Mouse (Mus musculus): ENCODE results near the gene Specc1l. TPM values are rescaled to one million over a fixed set of nuclear protein-coding genes. Genes with fewer than 3 reads are reported as not detected.

Specc1l gene
- total and polyA plus RNA-seq, 2 experiments = 5.3 to 10.8 TPM

DNA sequence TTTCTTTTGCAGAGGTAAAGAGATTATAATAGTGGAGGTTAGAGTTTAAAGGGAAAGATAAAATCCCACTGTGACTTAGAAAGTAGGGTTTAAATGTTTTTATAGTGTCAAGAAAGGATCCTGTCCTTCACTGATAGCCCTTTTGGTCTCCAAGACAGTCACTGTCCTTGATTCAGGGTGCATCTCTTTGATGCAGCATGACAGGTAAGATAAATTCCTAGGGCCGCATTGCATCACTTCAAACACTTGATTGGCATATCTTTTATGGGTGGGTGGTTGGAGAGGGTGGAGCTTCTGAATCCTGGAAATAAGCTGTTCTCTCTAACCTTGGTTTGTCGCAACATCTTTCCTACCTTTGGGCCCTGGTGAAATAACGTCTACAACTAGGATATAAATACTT is 15.5 kb downstream of the Specc1l start:
- H3K4me1 ChIP-seq (ENCODE audit: control insufficient read depth, insufficient read depth, low read length) = peaks cover 3% of the 10 kb centered on the region; the same call in 1 of the 2 replicates
- WGBS = 68% methylated on average over 3 of the region's 3 CpGs

DNA sequence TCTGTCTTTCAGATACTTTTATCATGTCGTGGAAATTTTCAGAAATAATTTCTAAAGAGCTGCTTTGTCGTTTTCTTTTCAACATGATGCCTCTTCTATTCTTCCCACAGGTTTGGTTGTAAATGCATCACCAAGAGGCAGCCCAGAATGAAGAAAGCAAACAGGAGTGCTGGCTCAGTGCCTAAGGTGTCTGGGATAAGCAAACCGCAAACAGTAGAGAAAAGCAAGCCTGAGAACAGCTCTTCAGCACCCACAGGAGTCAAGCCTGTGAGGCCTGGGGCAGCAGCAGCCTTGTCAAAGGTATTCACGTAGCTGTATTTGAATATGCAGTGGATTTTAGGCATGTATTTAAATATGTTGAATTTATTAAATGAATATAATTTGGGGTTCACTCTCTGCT is 18.7 kb downstream of the Specc1l start:
- Histone ChIP-seq H3K9ac (ENCODE audit: low read depth, low read length) (no peak overlapping the region), H3K4me1 (ENCODE audit: control insufficient read depth, insufficient read depth, low read length) (peaks cover 4% of the 10 kb centered on the region; the same call in 1 of the 2 replicates), H3K79me2 (ENCODE audit: control insufficient read depth, insufficient read depth, low read length) (peaks cover 9% of the 10 kb centered on the region; the same call in 1 of the 2 replicates), H3K36me3 (ENCODE audit: control insufficient read depth, insufficient read depth, low read length) (peaks cover 11% of the 10 kb centered on the region), H3K4me3 (ENCODE audit: insufficient read depth, low read depth, low read length) (no peak overlapping the region), H3K27me3 (ENCODE audit: control insufficient read depth, insufficient read depth, low read length) (no peaks in the 10 kb centered on the region), H3K27ac (replicated peaks; ENCODE audit: insufficient read depth, low read depth, low read length) (no peak overlapping the region)
- 75% methylated on average over 4 of the region's 4 CpGs for WGBS
- DNase-seq (ENCODE audit: extremely low read depth, low read depth, low spot score) = no peak
- TF ChIP-seq POLR2A (IDR thresholded peaks at IDR 0.05; ENCODE audit: extremely low read depth, insufficient read depth, low read length) (no peak), CTCF (IDR thresholded peaks at IDR 0.05; ENCODE audit: low read depth, low read length) (no peak)

More for the DNA sequence above, 15.5 kb downstream of the Specc1l start:
- no peak for DNase-seq (ENCODE audit: extremely low read depth, low read depth, low spot score)
- Histone ChIP-seq H3K9ac (ENCODE audit: low read depth, low read length) (no peak overlapping the region), H3K27ac (replicated peaks; ENCODE audit: insufficient read depth, low read depth, low read length) (no peak overlapping the region), H3K79me2 (ENCODE audit: control insufficient read depth, insufficient read depth, low read length) (peaks cover 12% of the 10 kb centered on the region; the same call in 1 of the 2 replicates), H3K4me3 (ENCODE audit: insufficient read depth, low read depth, low read length) (no peak overlapping the region), H3K27me3 (ENCODE audit: control insufficient read depth, insufficient read depth, low read length) (no peaks in the 10 kb centered on the region), H3K36me3 (ENCODE audit: control insufficient read depth, insufficient read depth, low read length) (peaks cover 6% of the 10 kb centered on the region)
- TF ChIP-seq CTCF (IDR thresholded peaks at IDR 0.05; ENCODE audit: low read depth, low read length) (no peak), POLR2A (IDR thresholded peaks at IDR 0.05; ENCODE audit: extremely low read depth, insufficient read depth, low read length) (no peak)

DNA sequence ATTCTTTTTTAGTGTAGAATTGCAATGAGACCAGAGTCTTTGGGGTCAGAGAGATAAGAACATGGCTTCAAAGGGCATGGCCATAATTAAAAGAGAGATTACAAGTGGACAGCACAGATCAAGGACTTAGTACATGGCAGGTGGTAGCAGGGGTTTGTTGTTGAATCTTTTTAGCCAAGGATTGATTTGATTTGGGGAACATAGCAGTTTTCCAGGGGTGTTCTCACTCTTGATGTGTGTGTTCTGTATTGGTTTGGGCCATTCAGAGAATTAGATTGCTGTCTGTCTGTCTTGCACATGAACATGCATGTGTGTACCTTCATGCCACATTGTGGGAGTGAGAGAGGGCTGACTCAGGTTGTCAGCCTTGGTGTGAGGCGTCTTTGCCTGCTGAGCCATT is 20.0 kb downstream of the Specc1l start:
- WGBS = 94% methylated on average over 1 of the region's 1 CpGs
- H3K9ac ChIP-seq (ENCODE audit: low read depth, low read length) = no peak overlapping the region
- H3K79me2 ChIP-seq (ENCODE audit: control insufficient read depth, insufficient read depth, low read length) = peaks cover 9% of the 10 kb centered on the region; the same call in 1 of the 2 replicates
- no peak overlapping the region for H3K27ac ChIP-seq (replicated peaks; ENCODE audit: insufficient read depth, low read depth, low read length)
- peaks cover 4% of the 10 kb centered on the region; the same call in 1 of the 2 replicates for H3K4me1 ChIP-seq (ENCODE audit: control insufficient read depth, insufficient read depth, low read length)
- TF ChIP-seq POLR2A (IDR thresholded peaks at IDR 0.05; ENCODE audit: extremely low read depth, insufficient read depth, low read length) = no peak
- no peak for TF ChIP-seq CTCF (IDR thresholded peaks at IDR 0.05; ENCODE audit: low read depth, low read length)
- no peaks in the 10 kb centered on the region for H3K27me3 ChIP-seq (ENCODE audit: control insufficient read depth, insufficient read depth, low read length)
- peaks cover 11% of the 10 kb centered on the region for H3K36me3 ChIP-seq (ENCODE audit: control insufficient read depth, insufficient read depth, low read length)
- H3K4me3 ChIP-seq (ENCODE audit: insufficient read depth, low read depth, low read length) = no peak overlapping the region
- no peak for DNase-seq (ENCODE audit: extremely low read depth, low read depth, low spot score)

DNA sequence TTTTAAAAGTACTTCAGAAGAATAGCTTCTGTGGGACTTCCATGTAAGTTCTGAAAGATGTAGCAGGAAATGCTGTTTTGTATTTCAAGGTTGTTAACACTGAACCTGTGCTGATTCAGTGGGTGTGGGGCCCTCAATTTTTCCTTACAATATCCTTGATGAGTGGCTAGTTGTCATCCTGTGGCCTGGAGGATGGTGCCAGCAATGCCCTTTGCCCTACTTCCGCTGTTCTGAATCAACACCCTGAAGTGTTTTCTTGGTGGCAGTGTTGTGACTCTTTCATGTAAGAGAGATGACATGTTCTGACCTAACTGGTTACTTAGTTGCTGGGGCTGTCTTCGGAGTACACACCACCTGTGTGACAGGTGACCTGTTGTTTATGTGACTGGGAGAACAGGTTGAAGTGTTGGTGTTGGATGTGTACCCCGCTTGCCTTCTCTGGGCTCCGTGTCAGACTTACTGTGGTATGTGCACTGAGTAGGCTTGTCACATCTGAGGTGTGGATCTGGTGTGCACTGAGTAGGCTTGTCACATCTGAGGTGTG is 20.8 kb downstream of the Specc1l start:
- Histone ChIP-seq H3K79me2 (ENCODE audit: control insufficient read depth, insufficient read depth, low read length) (peaks cover 9% of the 10 kb centered on the region; the same call in 1 of the 2 replicates), H3K27ac (replicated peaks; ENCODE audit: insufficient read depth, low read depth, low read length) (no peak overlapping the region), H3K27me3 (ENCODE audit: control insufficient read depth, insufficient read depth, low read length) (no peaks in the 10 kb centered on the region), H3K9ac (ENCODE audit: low read depth, low read length) (no peak overlapping the region), H3K4me1 (ENCODE audit: control insufficient read depth, insufficient read depth, low read length) (peaks cover 4% of the 10 kb centered on the region; the same call in 1 of the 2 replicates), H3K4me3 (ENCODE audit: insufficient read depth, low read depth, low read length) (no peak overlapping the region), H3K36me3 (ENCODE audit: control insufficient read depth, insufficient read depth, low read length) (peaks cover 12% of the 10 kb centered on the region)
- no peak for TF ChIP-seq POLR2A (IDR thresholded peaks at IDR 0.05; ENCODE audit: extremely low read depth, insufficient read depth, low read length)
- TF ChIP-seq CTCF (IDR thresholded peaks at IDR 0.05; ENCODE audit: low read depth, low read length) = no peak
- 89% methylated on average over 4 of the region's 4 CpGs for WGBS
- no peak for DNase-seq (ENCODE audit: extremely low read depth, low read depth, low spot score)

DNA sequence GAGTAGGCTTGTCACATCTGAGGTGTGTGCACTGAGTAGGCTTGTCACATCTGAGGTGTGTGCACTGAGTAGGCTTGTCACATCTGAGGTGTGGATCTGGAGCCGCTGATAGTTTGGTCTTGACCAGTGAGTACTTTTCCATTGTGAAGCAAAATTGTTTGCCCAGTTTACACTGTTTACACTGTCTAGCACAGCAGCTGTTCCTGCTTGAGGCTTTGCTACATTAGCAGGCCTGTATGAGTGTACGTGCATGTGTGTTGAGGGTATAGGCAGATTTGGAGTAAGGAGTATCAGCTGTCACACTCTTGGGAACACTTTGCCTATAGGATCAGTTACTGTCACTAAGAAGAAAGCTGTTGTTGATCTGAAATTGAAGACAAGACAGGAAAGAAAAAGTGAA is 21.6 kb downstream of the Specc1l start:
- Histone ChIP-seq H3K4me1 (ENCODE audit: control insufficient read depth, insufficient read depth, low read length) (peaks cover 4% of the 10 kb centered on the region; the same call in 1 of the 2 replicates), H3K27me3 (ENCODE audit: control insufficient read depth, insufficient read depth, low read length) (no peaks in the 10 kb centered on the region), H3K27ac (replicated peaks; ENCODE audit: insufficient read depth, low read depth, low read length) (no peak overlapping the region), H3K79me2 (ENCODE audit: control insufficient read depth, insufficient read depth, low read length) (peaks cover 9% of the 10 kb centered on the region; the same call in 1 of the 2 replicates), H3K4me3 (ENCODE audit: insufficient read depth, low read depth, low read length) (no peak overlapping the region), H3K36me3 (ENCODE audit: control insufficient read depth, insufficient read depth, low read length) (peaks cover 15% of the 10 kb centered on the region), H3K9ac (ENCODE audit: low read depth, low read length) (no peak overlapping the region)
- WGBS = 37% methylated on average over 2 of the region's 2 CpGs
- TF ChIP-seq POLR2A (IDR thresholded peaks at IDR 0.05; ENCODE audit: extremely low read depth, insufficient read depth, low read length) (no peak), CTCF (IDR thresholded peaks at IDR 0.05; ENCODE audit: low read depth, low read length) (no peak)
- no peak for DNase-seq (ENCODE audit: extremely low read depth, low read depth, low spot score)

DNA sequence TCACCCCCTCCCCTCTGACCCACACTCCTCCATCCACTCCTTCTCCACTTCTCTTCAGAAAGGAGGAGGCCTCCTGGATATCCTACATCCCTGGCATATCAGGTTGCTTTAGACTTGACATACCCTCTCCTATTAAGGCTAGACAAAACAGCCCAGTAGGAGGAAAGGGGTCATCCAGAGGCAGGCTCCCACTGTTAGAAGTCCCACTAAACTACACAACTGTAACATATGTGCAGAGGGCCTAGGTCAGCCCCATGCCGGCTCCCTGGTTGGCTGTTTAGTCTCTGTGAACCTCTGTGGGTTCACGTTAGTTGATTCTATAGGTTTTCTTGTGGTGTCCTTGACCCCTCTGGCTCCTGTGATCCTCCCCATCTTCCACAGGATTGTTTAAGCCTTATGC is 23.9 kb downstream of the Specc1l start:
- peaks cover 15% of the 10 kb centered on the region for H3K36me3 ChIP-seq (ENCODE audit: control insufficient read depth, insufficient read depth, low read length)
- TF ChIP-seq CTCF (IDR thresholded peaks at IDR 0.05; ENCODE audit: low read depth, low read length) (no peak), POLR2A (IDR thresholded peaks at IDR 0.05; ENCODE audit: extremely low read depth, insufficient read depth, low read length) (no peak)
- H3K27ac ChIP-seq (replicated peaks; ENCODE audit: insufficient read depth, low read depth, low read length) = no peak overlapping the region
- H3K27me3 ChIP-seq (ENCODE audit: control insufficient read depth, insufficient read depth, low read length) = no peaks in the 10 kb centered on the region
- H3K4me1 ChIP-seq (ENCODE audit: control insufficient read depth, insufficient read depth, low read length) = peaks cover 4% of the 10 kb centered on the region; the same call in 1 of the 2 replicates
- H3K79me2 ChIP-seq (ENCODE audit: control insufficient read depth, insufficient read depth, low read length) = peaks cover 9% of the 10 kb centered on the region; the same call in 1 of the 2 replicates
- H3K9ac ChIP-seq (ENCODE audit: low read depth, low read length) = no peak overlapping the region
- H3K4me3 ChIP-seq (ENCODE audit: insufficient read depth, low read depth, low read length) = no peak overlapping the region
- WGBS = 83% methylated on average over 2 of the region's 2 CpGs
- DNase-seq (ENCODE audit: extremely low read depth, low read depth, low spot score) = no peak

All from liver, adult 2 months (tissue).